Mouse (Mus musculus) heart, adult 2 months (tissue): Measurements from ENCODE around the gene Mitf. TPM values are rescaled to one million over a fixed set of nuclear protein-coding genes. Genes with fewer than 3 reads are reported as not detected.

Source experiments
- DNase-seq, 2 experiments: peaks; one replicate each; pipeline ENCODE4 v3.0.0; 2021
- H3K27ac ChIP-seq: fragments of 200-600 bp; 2 replicates; pipeline ENCODE4 v1.8.1; 2022
- H3K27me3 ChIP-seq: fragments of 200-500 bp; 2 replicates; pipeline ENCODE4 v1.6.1; 2012; ENCODE audit warnings: mild to moderate bottlenecking, low read length, inconsistent platforms, mixed read lengths; ENCODE audit not compliant: control insufficient read depth, insufficient read depth
- H3K36me3 ChIP-seq: fragments of 200-500 bp; 2 replicates; pipeline ENCODE4 v1.6.1; 2012; ENCODE audit warnings: low read length, inconsistent platforms; ENCODE audit not compliant: control insufficient read depth, insufficient read depth
- H3K4me1 ChIP-seq: fragments of 200-500 bp; 2 replicates; pipeline ENCODE4 v1.6.1; 2011; ENCODE audit warnings: low read length; ENCODE audit not compliant: control insufficient read depth, insufficient read depth
- H3K4me3 ChIP-seq: fragments of 200-600 bp; 2 replicates; pipeline ENCODE4 v1.8.1; 2022
- H3K79me2 ChIP-seq: fragments of 200-500 bp; replicated peaks from 2 replicates; pipeline ENCODE4 v1.6.1; 2012; ENCODE audit warnings: mild to moderate bottlenecking, inconsistent platforms, low read length, moderate library complexity, mixed read lengths; ENCODE audit not compliant: control insufficient read depth, insufficient read depth
- H3K9ac ChIP-seq: fragments of 200-500 bp; 2 replicates; pipeline ENCODE4 v1.6.1; 2012; ENCODE audit warnings: low read depth, mild to moderate bottlenecking, control low read depth, inconsistent platforms, low read length, mixed read lengths
- CTCF ChIP-seq: fragments of 200-600 bp; IDR thresholded peaks from 2 replicates; pipeline ENCODE4 v1.8.1; 2022; ENCODE audit warnings: antibody characterized with exemption, mild to moderate bottlenecking, moderate library complexity
- EP300 ChIP-seq: fragments of 200-500 bp; IDR thresholded peaks from 2 replicates; pipeline ENCODE4 v1.6.1; 2011; ENCODE audit warnings: low read depth, low read length, control low read depth; ENCODE audit not compliant: insufficient read depth
- POLR2A ChIP-seq: fragments of 200-500 bp; IDR thresholded peaks from 2 replicates; pipeline ENCODE4 v1.6.1; 2011; ENCODE audit warnings: mild to moderate bottlenecking, low read depth, low read length, control low read depth; ENCODE audit not compliant: insufficient read depth
- WGBS: fragments of 180-500 bp; shearing (Covaris S2); methylation state at CpG from one replicate; pipeline ENCODE4 v1.1.7; 2018; 5-methylcytosine and 5-hydroxymethylcytosine counted together
- intact Hi-C: fragments of 180-260 bp; cut with DNase I; formaldehyde crosslinking; loops from one replicate; pipeline ENCODE4 v1.15.1; 2025
- polyA plus RNA-seq: library from polyadenylated mRNA; depleted of rRNA; stranded (reverse); fragments of >200 nt; gene quantifications from 2 replicates; pipeline ENCODE4 v1.2.3, GENCODE M21; 2012
- total RNA-seq, 2 experiments: library from RNA; stranded (reverse); gene quantifications; 2 replicates each; pipeline ENCODE4 v1.2.3; 2021

Mitf gene
- total and polyA plus RNA-seq, 3 experiments, result 23.4 to 68.3 (median 50.6) TPM

DNA sequence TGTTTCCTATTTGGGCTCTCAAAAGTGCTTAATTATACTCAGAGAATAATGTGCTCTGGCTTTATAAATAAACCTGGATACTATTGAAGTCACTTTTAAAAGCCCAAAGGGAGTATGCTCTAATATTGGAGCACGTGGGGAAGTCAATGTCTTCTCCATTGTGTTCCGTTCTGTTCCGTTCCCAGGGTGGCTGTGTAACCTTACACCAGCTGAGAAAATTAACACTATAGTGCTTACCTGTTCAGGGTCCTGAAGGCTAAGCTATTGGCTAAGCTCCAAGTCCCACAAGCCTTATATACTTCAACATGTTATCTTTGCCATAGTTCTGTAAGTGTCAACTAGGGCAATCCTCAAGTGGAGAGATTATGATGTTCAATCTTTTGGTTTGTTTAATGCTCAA, 42.9 kb upstream of the Mitf start:
- TF ChIP-seq POLR2A, result no peak
- intact Hi-C loops, result loop anchor here (5.0 kb wide), 1 partner anchor 93 kb away; no protein-coding TSS in a partner anchor
- Histone ChIP-seq H3K36me3 (no peaks in the 10 kb centered on the region), H3K4me1 (no peaks in the 10 kb centered on the region), H3K27me3 (no peaks in the 10 kb centered on the region), H3K9ac (no peak overlapping the region), H3K27ac (no peak overlapping the region), H3K4me3 (no peak overlapping the region), H3K79me2 (no peaks in the 10 kb centered on the region)
- WGBS, result 46% methylated on average over 3 of the region's 3 CpGs
- no peak for DNase-seq

DNA sequence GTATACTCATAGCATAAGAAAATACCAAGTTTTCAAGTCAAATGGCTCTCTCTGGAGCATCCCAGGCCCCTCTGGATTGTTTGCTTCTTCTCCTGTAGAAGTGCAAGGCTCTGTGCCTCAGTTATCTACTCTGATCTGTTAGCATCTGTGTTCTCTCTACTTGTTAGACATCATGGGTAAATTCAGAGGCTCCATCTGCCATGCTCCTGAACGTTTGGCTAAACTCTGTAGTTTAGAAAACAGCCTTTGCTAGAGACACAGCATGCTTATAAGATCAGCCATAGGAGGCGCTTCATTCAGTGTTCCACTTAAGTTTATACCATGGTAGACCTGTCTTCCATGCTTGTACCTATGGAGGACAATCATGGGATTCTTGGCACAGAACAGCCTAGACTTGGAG, 39.0 kb upstream of the Mitf start:
- Histone ChIP-seq H3K79me2 (no peaks in the 10 kb centered on the region), H3K27me3 (no peaks in the 10 kb centered on the region), H3K4me3 (no peak overlapping the region), H3K9ac (no peak overlapping the region), H3K27ac (no peak overlapping the region), H3K4me1 (no peaks in the 10 kb centered on the region), H3K36me3 (no peaks in the 10 kb centered on the region)
- intact Hi-C loops, result no loop called here
- WGBS, result 83% methylated on average over 2 of the region's 2 CpGs
- DNase-seq, result no peak
- no peak for TF ChIP-seq CTCF
- no peak for TF ChIP-seq POLR2A
- no peak for TF ChIP-seq EP300

DNA sequence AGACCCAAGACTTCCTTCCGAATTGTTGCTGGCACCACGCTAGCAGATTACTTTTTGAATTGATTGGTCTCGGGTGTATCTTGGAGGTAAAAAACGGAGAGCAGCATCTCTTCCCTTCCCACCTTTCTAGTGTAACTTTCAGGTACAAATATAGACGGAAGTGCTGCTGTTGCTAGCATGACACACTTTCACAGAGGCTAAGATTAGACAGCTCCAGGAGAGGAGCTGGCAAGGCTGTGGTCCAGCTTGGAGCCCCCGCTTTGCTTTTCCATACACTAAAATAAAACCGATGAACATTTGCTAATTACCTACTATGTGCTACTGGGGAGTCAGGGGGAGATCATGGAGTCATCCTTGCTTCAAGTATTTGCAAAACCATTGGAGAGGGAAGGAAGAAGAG, 37.3 kb upstream of the Mitf start:
- 79% methylated on average over 7 of the region's 7 CpGs for WGBS
- H3K4me3 ChIP-seq, result no peak overlapping the region
- TF ChIP-seq CTCF (no peak), EP300 (no peak), POLR2A (no peak)
- DNase-seq, result no peak
- H3K36me3 ChIP-seq, result no peaks in the 10 kb centered on the region
- H3K27ac ChIP-seq, result no peak overlapping the region
- intact Hi-C loops, result no loop called here
- H3K4me1 ChIP-seq, result no peaks in the 10 kb centered on the region
- no peaks in the 10 kb centered on the region for H3K27me3 ChIP-seq
- H3K9ac ChIP-seq, result no peak overlapping the region
- no peaks in the 10 kb centered on the region for H3K79me2 ChIP-seq

DNA sequence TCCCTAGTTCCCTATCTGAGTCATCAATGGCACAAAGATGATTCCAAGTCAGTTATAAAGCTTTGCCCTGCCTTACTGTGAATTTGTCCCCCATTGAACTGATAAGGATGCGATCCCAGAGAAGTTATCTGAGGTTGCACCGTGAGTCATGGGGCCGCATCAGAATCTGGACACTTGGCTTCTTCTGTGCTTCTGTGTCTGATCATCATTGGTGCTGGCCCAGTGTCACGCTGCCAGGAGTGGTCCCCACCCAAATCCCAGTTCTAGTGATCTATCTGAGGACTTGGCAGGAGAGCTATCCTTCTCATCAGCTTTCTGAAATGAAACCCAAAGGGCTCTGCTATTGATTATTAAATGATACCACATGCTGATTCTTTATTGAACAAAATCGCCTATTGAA, 25.5 kb upstream of the Mitf start:
- TF ChIP-seq EP300 (no peak), CTCF (no peak), POLR2A (no peak)
- Histone ChIP-seq H3K27me3 (no peaks in the 10 kb centered on the region), H3K36me3 (no peaks in the 10 kb centered on the region), H3K79me2 (no peaks in the 10 kb centered on the region), H3K9ac (no peak overlapping the region), H3K27ac (no peak overlapping the region), H3K4me3 (no peak overlapping the region), H3K4me1 (no peaks in the 10 kb centered on the region)
- intact Hi-C loops, result no loop called here
- 67% methylated on average over 5 of the region's 5 CpGs for WGBS
- DNase-seq, result no peak

DNA sequence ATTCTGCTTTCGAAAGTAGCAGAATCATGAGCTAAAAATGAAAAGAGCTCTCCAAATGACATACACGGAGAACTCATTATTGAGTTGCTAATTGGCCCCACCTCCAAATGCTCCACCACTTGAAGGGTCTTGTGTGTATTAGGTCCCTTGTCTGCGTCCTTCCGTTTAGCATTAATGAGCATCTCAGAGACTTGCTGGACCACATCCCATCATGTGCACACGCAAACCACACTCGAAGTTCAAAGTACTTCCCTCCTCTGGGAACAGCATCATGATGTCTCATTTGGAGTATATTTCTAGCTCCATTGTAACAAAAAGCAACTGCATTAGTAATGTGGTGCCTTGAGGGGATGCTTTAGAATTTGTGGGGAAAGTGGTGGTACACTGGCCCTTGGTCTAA, 24.6 kb upstream of the Mitf start:
- Histone ChIP-seq H3K27me3 (no peaks in the 10 kb centered on the region), H3K4me1 (no peaks in the 10 kb centered on the region), H3K9ac (no peak overlapping the region), H3K27ac (no peak overlapping the region), H3K4me3 (no peak overlapping the region), H3K36me3 (no peaks in the 10 kb centered on the region), H3K79me2 (no peaks in the 10 kb centered on the region)
- no peak for TF ChIP-seq EP300
- no peak for TF ChIP-seq POLR2A
- no peak for TF ChIP-seq CTCF
- 85% methylated on average over 6 of the region's 6 CpGs for WGBS
- intact Hi-C loops, result no loop called here
- DNase-seq, result no peak

DNA sequence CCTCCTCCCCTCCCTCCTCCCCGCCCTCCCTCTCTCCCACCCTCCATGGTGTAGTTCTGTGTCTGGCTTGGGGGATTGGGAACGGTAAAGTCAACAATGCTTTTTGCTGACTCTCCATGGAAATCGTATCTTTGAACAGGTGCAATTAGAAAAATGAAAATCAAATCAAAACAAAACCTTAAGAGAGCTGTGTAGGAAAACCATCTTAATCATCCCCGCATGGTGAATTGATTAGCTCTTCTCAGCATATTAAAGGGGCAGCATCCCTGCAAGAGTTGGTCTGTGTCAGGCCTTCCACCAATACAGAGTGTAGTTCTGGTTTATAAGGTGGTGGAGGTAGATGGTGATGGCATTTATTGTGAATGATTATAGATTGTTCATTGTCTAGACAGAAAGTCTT, 20.0 kb upstream of the Mitf start:
- TF ChIP-seq CTCF, result no peak
- no peak for TF ChIP-seq POLR2A
- no peak for TF ChIP-seq EP300
- Histone ChIP-seq H3K27ac (no peak overlapping the region), H3K4me3 (no peak overlapping the region), H3K27me3 (no peaks in the 10 kb centered on the region), H3K36me3 (no peaks in the 10 kb centered on the region), H3K79me2 (no peaks in the 10 kb centered on the region), H3K9ac (no peak overlapping the region), H3K4me1 (no peaks in the 10 kb centered on the region)
- intact Hi-C loops, result no loop called here
- 86% methylated on average over 4 of the region's 4 CpGs for WGBS
- no peak for DNase-seq
